In genomic region chr12:111038976-111039612, GRCm38 (mm10) we compare ENCODE assay signal across 7 mouse cellular contexts. TPM values are rescaled to one million over a fixed set of nuclear protein-coding genes. Genes with fewer than 3 reads are reported as not detected.
DNase-seq lines count a peak whose midpoint lies in the region; ATAC-seq and TF ChIP-seq lines count a peak whose summit lies in the region.

Gene Rcor1, plus strand, starts transcription at chr12:111039351.

- ATAC-seq in intestine, postnatal 0 days: peak; percentile 99
- peak; percentile 97 for ATAC-seq in midbrain, embryonic 12.5 days (ENCODE audit: low FRiP score, low read depth)

- TF ChIP-seq CTCF in intestine, postnatal 0 days (IDR thresholded peaks at IDR 0.05; ENCODE audit: low read depth): peak; percentile 10; the same call in 1 of the 2 replicates
- no peak for TF ChIP-seq CTCF in small intestine, adult 2 months (IDR thresholded peaks at IDR 0.05; ENCODE audit: extremely low read depth, insufficient read length, insufficient replicate concordance, low read depth, low read length)

- peaks cover 40% of the 10 kb centered on the region for H3K4me1 ChIP-seq in embryonic facial prominence, embryonic 10.5 days
- H3K4me1 ChIP-seq in intestine, postnatal 0 days (replicated peaks; ENCODE audit: control insufficient read depth, insufficient read depth, low read length): peaks cover 5% of the 10 kb centered on the region; the same call in 1 of the 2 replicates
- H3K4me1 ChIP-seq in midbrain, embryonic 12.5 days: peaks cover 18% of the 10 kb centered on the region
- H3K4me1 ChIP-seq in small intestine, adult 2 months (ENCODE audit: control insufficient read depth, insufficient read depth, insufficient read length, low read length): peaks cover 6% of the 10 kb centered on the region

- H3K27ac ChIP-seq in embryonic facial prominence, embryonic 10.5 days (replicated peaks): peak within 1 kb of the TSS; percentile 97
- H3K27ac ChIP-seq in intestine, postnatal 0 days (ENCODE audit: low read depth, low read length): peak within 1 kb of the TSS; percentile 92
- H3K27ac ChIP-seq in midbrain, embryonic 12.5 days (replicated peaks): peak within 1 kb of the TSS; percentile 99
- H3K27ac ChIP-seq in small intestine, adult 2 months (ENCODE audit: insufficient read depth, low read depth, low read length): peak within 1 kb of the TSS; percentile 76

- no peaks in the 10 kb centered on the region for H3K27me3 ChIP-seq in embryonic facial prominence, embryonic 10.5 days (replicated peaks; ENCODE audit: low read depth, poor library complexity, severe bottlenecking)
- H3K27me3 ChIP-seq in intestine, postnatal 0 days (replicated peaks; ENCODE audit: control insufficient read depth, insufficient read depth, low read length): no peaks in the 10 kb centered on the region
- no peaks in the 10 kb centered on the region for H3K27me3 ChIP-seq in midbrain, embryonic 12.5 days
- H3K27me3 ChIP-seq in small intestine, adult 2 months (ENCODE audit: control insufficient read depth, insufficient read depth, low read length): no peaks in the 10 kb centered on the region

- peak within 1 kb of the TSS; percentile 98 for H3K9ac ChIP-seq in intestine, postnatal 0 days (ENCODE audit: low read depth, low read length)
- peak within 1 kb of the TSS; percentile 94 for H3K9ac ChIP-seq in midbrain, embryonic 12.5 days (replicated peaks)

- intact Hi-C loops in left cerebral cortex, postnatal 4 days (cut with DNase I): no loop called here

- no peaks in the 10 kb centered on the region for H3K9me3 ChIP-seq in embryonic facial prominence, embryonic 10.5 days
- H3K9me3 ChIP-seq in intestine, postnatal 0 days (ENCODE audit: control insufficient read depth): no peaks in the 10 kb centered on the region
- no peaks in the 10 kb centered on the region for H3K9me3 ChIP-seq in midbrain, embryonic 12.5 days

- peaks cover 19% of the 10 kb centered on the region for H3K36me3 ChIP-seq in embryonic facial prominence, embryonic 10.5 days (replicated peaks)
- peaks cover 9% of the 10 kb centered on the region; the same call in 1 of the 2 replicates for H3K36me3 ChIP-seq in intestine, postnatal 0 days (ENCODE audit: control insufficient read depth, insufficient read depth)
- peaks cover 12% of the 10 kb centered on the region for H3K36me3 ChIP-seq in midbrain, embryonic 12.5 days
- peaks cover under 1% of the 10 kb centered on the region; the same call in 1 of the 2 replicates for H3K36me3 ChIP-seq in small intestine, adult 2 months (ENCODE audit: control insufficient read depth, insufficient read depth, low read length)

- peak within 1 kb of the TSS; percentile 98 for H3K4me3 ChIP-seq in embryonic facial prominence, embryonic 10.5 days
- peak within 1 kb of the TSS; percentile 90 for H3K4me3 ChIP-seq in intestine, postnatal 0 days (ENCODE audit: low read depth, low read length)
- H3K4me3 ChIP-seq in midbrain, embryonic 12.5 days: peak within 1 kb of the TSS; percentile 93
- peak within 1 kb of the TSS; percentile 87 for H3K4me3 ChIP-seq in small intestine, adult 2 months (ENCODE audit: low read depth, low read length)

- TF ChIP-seq POLR2A in small intestine, adult 2 months (IDR thresholded peaks at IDR 0.05; ENCODE audit: low read depth, low read length): peak; percentile 64

- under 1% methylated on average over 76 of the region's 76 CpGs for WGBS in embryonic facial prominence, embryonic 10.5 days
- WGBS in intestine, postnatal 0 days: under 1% methylated on average over 60 of the region's 76 CpGs
- under 1% methylated on average over 58 of the region's 76 CpGs for WGBS in midbrain, embryonic 12.5 days
- WGBS in small intestine, adult 2 months: under 1% methylated on average over 66 of the region's 76 CpGs

- peak; percentile 99 for DNase-seq in adrenal gland, postnatal 10 days
- DNase-seq in embryonic facial prominence, embryonic 10.5 days (ENCODE audit: low spot score): peak; percentile 100
- DNase-seq in gonadal fat pad, adult 2 months (ENCODE audit: low read depth): peak; percentile 86
- peak; percentile 100 for DNase-seq in left cerebral cortex, postnatal 4 days

- peak within 1 kb of the TSS; percentile 100 for H3K4me2 ChIP-seq in intestine, postnatal 0 days (replicated peaks; ENCODE audit: low read depth)
- H3K4me2 ChIP-seq in midbrain, embryonic 12.5 days (replicated peaks): peak within 1 kb of the TSS; percentile 93

RNA-seq across cellular contexts. Expression of gene Rcor1, which starts in this region (rescaled TPM):
- 10 to 100 TPM; 38.5 to 39.2 TPM for total RNA-seq in adrenal gland, postnatal 10 days (2021)
- 7.4 and 8.0 TPM in 2 replicates for polyA plus RNA-seq in embryonic facial prominence, embryonic 10.5 days (2016; fragmentation: Nextera tagmentation; extraction: Ambion mirVana)
- polyA plus RNA-seq in gonadal fat pad, adult 2 months (2012; rRNA removed): 7.6 and 15.2 TPM in 2 replicates
- 7.0 and 7.9 TPM in 2 replicates for polyA plus RNA-seq in intestine, postnatal 0 days (2015; fragmentation: Nextera tagmentation; extraction: Ambion mirVana)
- 10 to 100 TPM; 21.9 to 24.7 TPM for total RNA-seq in left cerebral cortex, postnatal 4 days (2021)
- 8.4 and 8.5 TPM in 2 replicates for polyA plus RNA-seq in midbrain, embryonic 12.5 days (2016; fragmentation: Nextera tagmentation; extraction: Ambion mirVana)
- polyA plus RNA-seq in small intestine, adult 2 months (2012; rRNA removed): 4.6 and 6.5 TPM in 2 replicates

Comparison
In these comparisons a context has a peak if more than half of its experiments do, and no peak if none do; other contexts are left out.
1. Peak in every context shown above with its lines: DNase-seq, ATAC-seq, H3K4me3 ChIP-seq and H3K27ac ChIP-seq.